Mouse (Mus musculus) c-Kit-positive CD71-positive TER-119-negative erythroid progenitor cells, embryonic 14.5 days (primary cell): ENCODE results near the gene Ifngr2.

Experiments
- DNase-seq: peaks from one replicate; pipeline ENCODE4 v3.0.0-alpha.2; 2013; ENCODE audit warnings: low read depth

Ifngr2 gene

DNA sequence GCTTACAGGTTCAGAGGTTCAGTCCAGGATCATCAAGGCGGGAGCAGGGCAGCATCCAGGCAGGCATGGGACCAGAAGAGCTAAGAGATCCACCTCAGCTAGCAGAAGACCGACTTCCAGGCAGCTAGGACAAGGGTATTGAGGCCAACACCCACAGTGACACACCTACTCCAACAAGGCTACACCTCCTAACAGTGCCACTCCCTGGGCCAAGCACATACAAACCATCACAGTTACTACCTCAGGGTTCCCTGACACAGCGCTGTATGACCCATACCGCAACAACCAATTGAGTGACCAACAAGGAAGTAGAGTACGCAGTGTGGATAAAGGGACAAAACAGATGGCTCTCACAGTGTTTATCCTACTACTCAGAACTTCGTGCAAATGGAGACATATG is 10.5 kb upstream of the Ifngr2 start:
- DNase-seq, result no peak

DNA sequence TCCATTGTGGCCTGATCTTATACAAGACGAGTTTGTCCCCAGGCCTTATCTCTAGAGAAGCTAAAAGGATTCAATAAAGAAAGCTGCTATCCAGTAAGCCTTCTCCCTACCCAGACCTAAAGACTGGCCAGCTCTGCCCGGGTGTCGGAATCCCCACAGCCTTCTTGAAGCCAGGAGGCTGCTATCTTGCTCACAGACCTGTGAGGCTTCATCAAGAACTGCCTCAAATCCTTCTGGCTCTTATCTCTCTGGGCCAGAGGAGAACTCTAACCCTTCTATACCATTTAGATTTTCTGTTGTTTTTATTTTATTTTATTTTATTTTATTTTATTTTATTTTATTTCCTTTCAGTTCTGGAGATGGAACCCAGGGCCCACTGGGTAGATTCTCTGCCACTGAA is 9.8 kb upstream of the Ifngr2 start:
- DNase-seq, result no peak

DNA sequence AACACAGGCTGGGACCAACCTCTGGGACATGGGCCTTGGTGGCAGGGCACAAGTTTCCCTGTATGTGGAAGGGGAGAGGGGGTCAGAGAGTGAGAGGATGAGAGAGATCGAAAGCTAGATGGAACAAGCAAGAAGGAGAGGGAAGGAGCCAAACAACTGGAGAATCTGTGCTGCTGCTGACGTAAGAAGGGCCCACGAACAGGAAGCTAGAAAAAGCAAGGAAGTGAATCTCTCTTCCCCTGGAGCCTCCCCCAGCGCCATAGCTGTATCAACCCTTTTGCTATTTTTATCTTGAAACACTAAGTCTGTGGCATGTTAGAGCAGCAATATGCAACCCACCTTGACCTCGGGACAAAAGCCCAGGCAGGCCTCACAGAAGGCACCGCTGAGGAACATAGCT is 8.8 kb upstream of the Ifngr2 start:
- no peak for DNase-seq

DNA sequence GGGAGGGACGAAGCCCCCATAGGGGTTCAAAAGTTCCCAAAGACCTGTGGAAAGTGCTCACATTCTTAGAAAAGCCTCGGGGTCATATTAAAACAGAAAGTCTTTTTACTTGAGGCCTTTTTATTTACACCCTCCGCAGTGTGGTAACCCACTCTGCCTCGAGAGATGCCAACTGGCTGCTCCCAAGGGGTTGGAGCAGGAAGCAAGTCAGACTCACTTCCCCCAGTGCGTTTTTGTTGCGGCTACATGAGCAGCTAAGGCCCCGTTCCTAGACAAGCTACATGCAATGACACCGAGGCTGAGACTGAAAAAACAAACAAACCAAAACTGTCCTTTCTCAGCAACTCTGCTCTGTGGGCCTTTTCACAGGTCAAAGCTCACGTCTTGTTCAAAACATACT is 8.4 kb upstream of the Ifngr2 start:
- no peak for DNase-seq

- DNase-seq, result no peak
Observed at GRCm38 (mm10) chr16:91541573-91542081, 5.2 kb upstream of the Ifngr2 start.

DNA sequence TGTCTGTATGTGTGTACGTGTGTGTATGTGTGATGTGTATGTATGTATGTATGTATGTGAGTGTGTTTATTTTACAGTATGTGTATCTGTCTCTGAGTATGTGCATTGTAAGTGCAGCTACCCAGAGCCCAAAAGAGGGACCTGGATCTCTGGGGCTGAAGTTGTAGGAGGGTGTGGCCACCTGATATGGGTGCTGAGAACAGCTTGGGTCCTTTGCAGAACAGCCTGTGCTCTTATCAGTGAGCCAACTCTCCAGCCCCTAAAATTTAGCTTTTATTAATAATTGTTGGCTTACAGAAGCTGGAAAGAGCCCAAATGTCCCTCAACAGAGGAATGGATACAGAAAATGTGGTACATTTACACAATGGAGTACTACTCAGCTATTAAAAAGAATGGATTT is 3.3 kb upstream of the Ifngr2 start:
- no peak for DNase-seq

DNA sequence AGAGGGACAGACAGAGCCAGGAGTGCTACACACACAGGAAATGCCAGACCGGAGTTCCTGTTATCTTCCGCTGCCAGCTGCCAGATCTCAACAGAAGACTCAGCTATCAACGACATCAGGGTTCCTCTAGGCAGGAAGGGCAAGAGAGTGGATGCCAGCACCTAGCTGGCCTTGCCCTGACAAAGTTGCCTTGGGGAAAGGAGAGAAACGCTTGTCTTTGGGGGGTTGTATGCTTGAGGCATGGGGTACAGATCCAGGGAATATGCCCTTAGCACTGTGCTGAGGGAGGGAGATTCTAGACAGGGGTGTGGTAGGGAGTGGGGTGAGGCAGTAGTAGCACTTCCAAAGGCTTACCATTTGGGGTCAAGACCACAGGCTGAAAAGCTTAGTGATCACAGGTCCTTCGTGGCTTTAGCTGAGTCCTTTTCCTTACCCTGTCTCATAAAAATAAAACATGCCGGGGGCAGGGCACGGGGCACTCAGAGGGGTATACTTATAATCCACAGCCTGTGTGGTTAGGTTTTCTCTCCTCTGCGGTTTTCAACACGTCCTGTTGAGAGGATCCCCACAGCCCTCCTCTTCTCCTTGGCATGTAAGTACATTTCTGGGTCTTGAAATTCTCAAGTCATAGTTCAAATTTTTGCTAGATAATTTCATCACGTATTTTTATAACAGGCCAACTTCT is 1.1 kb upstream of the Ifngr2 start:
- DNase-seq, result peak; percentile 89

- no peak for DNase-seq
Observed at GRCm38 (mm10) chr16:91546391-91546835, 459 bp upstream of the Ifngr2 start.

GRCm38 (mm10) chr16:91547974-91548373 is 1.1 kb downstream of the Ifngr2 start:
- no peak for DNase-seq

DNA sequence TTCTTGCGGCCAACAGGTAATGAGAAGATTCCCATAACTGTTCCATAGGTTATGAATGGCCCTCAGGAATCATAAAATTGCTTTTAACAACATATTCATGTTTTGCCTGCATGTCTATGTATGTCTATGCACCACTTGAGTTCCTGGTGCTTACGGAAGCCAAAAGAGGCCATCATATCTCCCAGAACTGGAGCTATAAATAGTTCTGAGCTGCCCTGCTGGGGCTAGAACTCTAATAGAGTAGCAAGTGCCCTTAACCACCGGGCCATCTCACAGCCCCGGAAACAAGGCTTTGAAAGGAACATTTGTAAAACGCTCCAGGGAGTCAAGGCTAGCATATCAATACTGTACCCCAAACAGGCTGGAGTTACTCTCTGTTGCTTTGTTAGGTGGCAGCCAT is 1.7 kb downstream of the Ifngr2 start:
- no peak for DNase-seq

DNA sequence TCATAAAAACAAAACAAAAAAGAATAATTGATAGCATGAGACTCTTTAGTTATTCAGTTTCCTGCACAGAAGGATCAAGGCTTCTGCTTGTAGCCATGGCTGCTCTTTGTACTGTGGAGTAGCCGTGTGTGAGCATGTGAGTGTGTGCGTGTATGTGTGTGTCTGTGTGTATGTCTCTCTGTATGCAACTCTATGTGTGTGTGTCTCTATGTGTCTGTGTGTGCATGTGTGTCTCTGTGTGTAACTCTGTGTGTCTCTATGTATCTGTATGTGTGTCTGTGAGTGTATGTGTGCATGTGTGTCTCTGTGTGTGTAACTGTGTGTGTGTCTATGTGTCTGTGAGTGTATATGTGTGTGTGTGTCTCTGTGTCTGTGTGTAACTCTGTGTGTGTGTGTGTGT is 2.1 kb downstream of the Ifngr2 start:
- no peak for DNase-seq

DNA sequence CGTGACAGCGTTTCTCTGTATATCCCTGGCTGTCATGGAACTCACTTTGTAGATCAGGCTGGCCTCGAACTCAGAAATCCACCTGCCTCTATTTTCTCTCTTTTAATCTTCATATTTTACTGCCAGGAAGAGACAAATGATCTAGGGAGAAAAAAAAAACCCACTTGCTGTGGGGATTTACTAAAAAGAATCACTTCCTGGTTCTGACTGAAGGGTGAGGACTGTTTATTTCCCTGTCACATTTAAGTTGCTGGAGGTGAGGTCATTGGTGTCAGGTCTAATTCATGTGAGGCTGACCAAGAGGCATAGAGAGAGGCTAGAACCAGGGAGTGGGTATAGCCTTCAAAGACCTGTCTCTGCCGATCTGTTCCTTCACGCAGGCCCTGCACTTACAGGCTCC is 2.7 kb downstream of the Ifngr2 start:
- no peak for DNase-seq

DNA sequence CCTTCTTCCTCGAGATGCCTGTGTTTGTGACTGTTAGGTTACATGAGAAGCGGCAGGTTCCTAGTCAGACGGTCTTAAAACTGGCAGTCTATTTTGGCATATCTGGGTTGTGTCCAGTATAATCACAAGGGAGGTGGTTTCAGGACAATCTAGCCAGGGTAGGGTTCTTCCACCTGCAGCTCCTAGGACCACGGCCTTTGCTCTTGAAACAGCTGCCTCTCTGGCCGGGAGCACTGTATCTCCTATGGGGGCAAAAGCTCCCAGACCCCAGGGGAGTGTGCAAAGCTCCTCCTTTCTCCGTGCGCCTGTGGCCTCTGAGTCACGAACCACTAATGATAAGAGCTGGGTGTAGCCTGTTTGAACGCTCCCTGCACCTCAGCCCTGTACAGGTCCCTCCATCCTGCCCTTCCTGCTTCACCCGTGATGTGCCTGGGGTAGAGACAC is 4.2 kb downstream of the Ifngr2 start:
- no peak for DNase-seq

DNA sequence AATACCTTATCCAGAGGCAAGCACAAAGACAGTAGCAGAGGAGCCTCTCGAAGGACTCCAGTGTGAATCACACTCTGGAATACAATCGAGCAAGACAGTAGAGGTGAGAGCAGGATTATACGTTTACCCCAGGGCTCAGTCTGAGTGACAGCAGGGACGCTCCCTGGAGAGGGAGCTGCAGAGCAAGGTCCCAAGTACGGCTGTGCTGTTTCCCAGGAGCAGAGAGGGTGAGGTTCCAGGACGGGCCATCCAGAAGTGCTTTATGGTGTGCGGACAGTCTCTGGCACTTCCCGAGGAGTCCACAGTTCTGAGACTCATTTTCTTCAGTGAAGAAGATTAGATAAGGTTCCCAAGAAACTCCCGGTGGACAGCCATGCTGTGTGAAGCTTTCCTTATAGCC is 5.2 kb downstream of the Ifngr2 start:
- no peak for DNase-seq

DNA sequence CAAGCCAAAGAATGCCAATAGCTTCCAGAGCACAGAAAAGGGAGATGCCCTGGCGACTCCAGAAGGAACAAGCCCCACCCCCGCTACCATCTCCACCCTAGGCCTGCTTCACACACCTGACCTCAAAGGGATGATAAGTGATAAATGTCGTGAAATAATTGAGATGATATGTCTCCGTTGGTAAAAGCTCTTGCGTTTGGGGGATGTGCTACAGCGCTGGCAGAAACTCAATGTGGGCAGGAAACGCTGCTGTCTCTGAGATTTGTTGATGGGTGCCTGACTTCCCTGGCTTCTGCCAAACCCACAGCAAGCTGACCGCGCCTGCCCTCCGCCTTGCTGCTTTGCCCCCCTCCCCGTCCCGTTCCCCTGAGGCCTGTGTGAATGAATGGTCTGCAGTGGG is 6.8 kb downstream of the Ifngr2 start:
- no peak for DNase-seq

- DNase-seq, result no peak
Observed at GRCm38 (mm10) chr16:91555017-91555605, 8.2 kb downstream of the Ifngr2 start.

GRCm38 (mm10) chr16:91556659-91557058 is 9.8 kb downstream of the Ifngr2 start:
- DNase-seq, result no peak

DNA sequence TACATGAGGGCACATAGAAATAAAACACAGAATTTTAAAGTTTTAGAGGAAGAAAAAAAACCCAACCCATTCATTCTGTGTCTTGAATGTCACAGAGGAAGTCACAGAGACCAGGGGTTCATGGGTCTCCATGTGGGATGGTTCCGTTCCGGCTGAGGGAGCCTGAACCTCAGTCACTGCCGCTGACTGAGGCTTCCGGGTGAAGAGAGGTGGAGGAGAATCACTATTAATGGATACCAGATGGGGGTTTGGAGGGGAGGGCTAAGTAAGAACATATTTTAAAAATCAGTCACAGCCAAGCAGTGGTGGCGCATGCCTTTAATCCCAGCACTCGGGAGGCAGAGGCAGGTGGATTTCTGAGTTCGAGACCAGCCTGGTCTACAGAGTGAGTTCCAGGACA is 10.3 kb downstream of the Ifngr2 start:
- no peak for DNase-seq

DNA sequence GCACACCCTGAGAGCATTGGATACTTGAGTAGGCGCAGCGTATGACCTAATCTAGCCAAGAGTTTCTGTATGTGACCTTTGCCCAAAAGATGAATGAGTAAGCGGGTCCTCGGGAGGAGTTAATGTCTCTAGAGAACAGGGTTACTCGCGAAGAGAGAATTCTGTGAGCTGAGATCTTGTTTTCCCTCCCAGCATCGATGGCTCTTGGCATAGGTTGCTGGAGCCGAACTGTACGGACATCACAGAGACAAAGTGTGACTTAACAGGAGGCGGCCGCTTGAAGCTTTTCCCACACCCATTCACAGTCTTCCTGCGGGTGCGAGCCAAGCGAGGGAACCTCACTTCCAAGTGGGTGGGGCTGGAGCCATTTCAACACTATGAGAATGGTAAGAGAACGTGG is 10.8 kb downstream of the Ifngr2 start:
- DNase-seq, result no peak

DNA sequence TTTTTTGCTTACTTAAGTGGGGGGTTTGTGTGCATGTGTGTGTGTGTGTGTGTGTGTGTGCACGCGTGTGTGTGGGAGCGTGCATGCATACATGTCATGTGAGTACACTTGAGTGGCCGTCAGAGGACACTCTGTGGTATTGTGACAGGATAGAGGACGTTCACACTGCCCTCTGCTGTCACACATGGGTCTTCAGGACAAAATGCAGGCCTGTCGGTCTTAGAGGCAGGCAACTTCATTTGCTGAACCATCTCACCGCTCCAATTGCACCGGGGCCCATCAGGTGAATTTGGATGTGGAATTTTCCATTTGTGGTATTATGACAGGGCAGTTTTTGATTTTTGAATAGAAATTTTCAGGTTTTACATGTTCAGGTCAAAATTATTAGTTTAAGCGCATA is 14.2 kb downstream of the Ifngr2 start:
- no peak for DNase-seq

DNA sequence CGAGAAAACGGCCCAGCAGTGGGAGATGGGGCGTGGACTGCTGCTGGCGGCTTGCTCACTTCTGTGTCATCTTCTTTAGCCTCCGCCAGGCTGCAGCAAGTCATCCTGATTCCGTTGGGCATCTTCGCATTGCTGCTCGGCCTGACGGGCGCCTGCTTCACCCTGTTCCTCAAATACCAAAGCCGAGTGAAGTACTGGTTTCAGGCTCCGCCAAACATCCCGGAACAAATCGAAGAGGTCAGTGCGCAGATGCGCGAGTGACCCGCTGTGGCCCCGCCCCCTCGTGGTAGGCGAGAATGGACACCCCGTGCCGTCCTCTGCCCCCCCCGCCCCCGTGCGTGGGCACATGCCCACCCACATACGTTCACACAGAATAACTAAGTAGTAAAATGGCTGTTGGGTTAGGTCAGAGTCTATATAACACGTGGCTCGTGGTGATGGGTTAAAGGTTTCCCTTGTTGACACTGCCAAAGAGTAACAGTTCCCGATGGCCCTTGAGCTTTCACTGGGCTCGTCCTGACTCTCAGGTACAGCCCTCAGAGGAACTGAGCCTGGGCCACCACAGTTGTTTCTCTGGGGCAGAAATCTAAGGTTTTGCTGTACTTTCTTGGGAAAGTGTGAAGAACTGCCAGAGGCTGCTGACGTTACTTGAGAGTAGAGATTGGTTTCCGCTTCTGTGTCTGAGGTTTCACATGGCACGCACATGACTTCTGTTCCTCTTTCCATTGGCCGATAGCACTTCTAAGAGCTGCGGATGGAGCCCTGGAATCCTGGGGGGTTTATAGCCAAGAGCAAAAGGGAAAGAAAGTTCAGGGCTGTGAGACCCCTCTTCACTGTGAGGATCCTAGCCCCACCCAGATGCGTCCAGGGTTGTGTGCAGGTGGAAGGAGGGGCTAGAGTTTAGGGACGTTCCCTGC is 14.9 kb downstream of the Ifngr2 start:
- no peak for DNase-seq

GRCm38 (mm10) chr16:91564580-91565291 is 17.9 kb downstream of the Ifngr2 start:
- peak; percentile 47 for DNase-seq
